Mouse (Mus musculus) bone marrow macrophage, adult 2 months (primary cell): ENCODE data around the gene A830031A19Rik. TPM values are rescaled to one million over a fixed set of nuclear protein-coding genes. Genes with fewer than 3 reads are reported as not detected.

Experiments used
- H3K27ac ChIP-seq: 2 replicates; pipeline ENCODE4 v1.5.1; 2012; ENCODE audit warnings: low read depth, low read length; ENCODE audit not compliant: insufficient read depth
- H3K4me1 ChIP-seq: 2 replicates; pipeline ENCODE4 v1.6.1; 2012; ENCODE audit warnings: low read length; ENCODE audit not compliant: control insufficient read depth, insufficient read depth
- H3K4me3 ChIP-seq: 2 replicates; pipeline ENCODE4 v1.5.1; 2012; ENCODE audit warnings: mild to moderate bottlenecking, low read length, moderate library complexity; ENCODE audit not compliant: insufficient read depth
- CTCF ChIP-seq: IDR thresholded peaks from 2 replicates; pipeline ENCODE4 v1.5.1; 2012; ENCODE audit warnings: low read depth, mild to moderate bottlenecking, low read length, moderate library complexity
- POLR2A ChIP-seq: IDR thresholded peaks from 2 replicates; pipeline ENCODE4 v1.6.1; 2012; ENCODE audit warnings: mild to moderate bottlenecking, low read depth, low read length, borderline replicate concordance
- polyA plus RNA-seq: library from polyadenylated mRNA; stranded (reverse); fragments of >200 nt; gene quantifications from 2 replicates; pipeline ENCODE4 v1.2.4, GENCODE M21; 2012; ENCODE audit not compliant: missing spikeins, insufficient read depth, insufficient read length

A830031A19Rik gene
- polyA plus RNA-seq = not detected in 2 replicates

- Histone ChIP-seq H3K27ac (no peak within 1 kb of the TSS), H3K4me3 (peak within 1 kb of the TSS; percentile 64), H3K4me1 (0 out of 2 replicates have a peak, but pooled peaks cover 2% of the 10 kb centered on the region)
- TF ChIP-seq POLR2A (no peak), CTCF (no peak)
Observed at GRCm38 (mm10) chr11:24074634-24075104, at the start of gene A830031A19Rik. Gene A830031A19Rik (minus strand): TSS chr11:24075054.

GRCm38 (mm10) chr11:24123991-24124390, 49.1 kb upstream of the A830031A19Rik start:
- H3K27ac ChIP-seq = no peak overlapping the region
- H3K4me3 ChIP-seq = no peak overlapping the region
- no peaks in the 10 kb centered on the region for H3K4me1 ChIP-seq
- no peak for TF ChIP-seq CTCF
- no peak for TF ChIP-seq POLR2A

- H3K27ac ChIP-seq = no peak overlapping the region
- no peaks in the 10 kb centered on the region for H3K4me1 ChIP-seq
Observed at GRCm38 (mm10) chr11:24122899-24123298, 48.0 kb upstream of the A830031A19Rik start.

GRCm38 (mm10) chr11:24121136-24121535, 46.3 kb upstream of the A830031A19Rik start:
- TF ChIP-seq POLR2A (no peak), CTCF (no peak)
- H3K4me1 ChIP-seq = no peaks in the 10 kb centered on the region
- H3K27ac ChIP-seq = no peak overlapping the region
- no peak overlapping the region for H3K4me3 ChIP-seq

More at GRCm38 (mm10) chr11:24122899-24123298, 48.0 kb upstream of the A830031A19Rik start:
- TF ChIP-seq CTCF = no peak
- TF ChIP-seq POLR2A = no peak
- H3K4me3 ChIP-seq = no peak overlapping the region

- TF ChIP-seq POLR2A (no peak), CTCF (no peak)
- Histone ChIP-seq H3K4me3 (no peak overlapping the region), H3K4me1 (no peaks in the 10 kb centered on the region), H3K27ac (no peak overlapping the region)
Observed at GRCm38 (mm10) chr11:24116582-24117318, 41.9 kb upstream of the A830031A19Rik start.

- Histone ChIP-seq H3K4me3 (no peak overlapping the region), H3K27ac (no peak overlapping the region), H3K4me1 (no peaks in the 10 kb centered on the region)
- TF ChIP-seq CTCF (no peak), POLR2A (no peak)
Observed at GRCm38 (mm10) chr11:24116041-24116440, 41.2 kb upstream of the A830031A19Rik start.

GRCm38 (mm10) chr11:24115017-24115752, 40.3 kb upstream of the A830031A19Rik start:
- Histone ChIP-seq H3K4me1 (no peaks in the 10 kb centered on the region), H3K4me3 (no peak overlapping the region), H3K27ac (no peak overlapping the region)
- TF ChIP-seq CTCF (no peak), POLR2A (no peak)

GRCm38 (mm10) chr11:24111720-24112119, 36.9 kb upstream of the A830031A19Rik start:
- TF ChIP-seq POLR2A = no peak
- no peak for TF ChIP-seq CTCF
- H3K4me3 ChIP-seq = no peak overlapping the region
- no peak overlapping the region for H3K27ac ChIP-seq
- no peaks in the 10 kb centered on the region for H3K4me1 ChIP-seq

GRCm38 (mm10) chr11:24110113-24110512, 35.3 kb upstream of the A830031A19Rik start:
- H3K4me3 ChIP-seq = no peak overlapping the region
- H3K4me1 ChIP-seq = no peaks in the 10 kb centered on the region
- TF ChIP-seq CTCF (no peak), POLR2A (no peak)
- no peak overlapping the region for H3K27ac ChIP-seq

GRCm38 (mm10) chr11:24109388-24109787, 34.5 kb upstream of the A830031A19Rik start:
- no peak overlapping the region for H3K27ac ChIP-seq
- no peak overlapping the region for H3K4me3 ChIP-seq
- TF ChIP-seq POLR2A = no peak
- H3K4me1 ChIP-seq = no peaks in the 10 kb centered on the region
